Mouse (Mus musculus) MEL (cell line): ENCODE measurements at regions not wholly inside any gene's neighbourhood (a gene's known extent, or its start where the extent isn't known, plus 50 kb on each side); places are given as distances from the start of the nearest gene placed in this dataset.

Source experiments
- CTCF ChIP-seq, 3 experiments: IDR thresholded peaks in 2 of 3; conservative IDR thresholded peaks in 1 of 3; 2 replicates each; pipeline ENCODE4 v1.5.1; 2011 to 2012; ENCODE audit warnings: low read length in 3 of 3, low read depth in 2 of 3, mild to moderate bottlenecking in 2 of 3, improper control_type of control experiment in 1 of 3, inconsistent platforms in 1 of 3, mixed read lengths in 1 of 3, moderate library complexity in 1 of 3; ENCODE audit not compliant: control insufficient read depth in 1 of 3, insufficient read depth in 1 of 3, poor library complexity in 1 of 3, severe bottlenecking in 1 of 3
- JUND ChIP-seq: IDR thresholded peaks from 2 replicates; pipeline ENCODE4 v1.6.1; 2011; ENCODE audit warnings: low read depth, mild to moderate bottlenecking, improper control_type of control experiment, low read length
- MAZ ChIP-seq: IDR thresholded peaks from 2 replicates; pipeline ENCODE4 v1.6.1; 2012; ENCODE audit warnings: low read depth, mild to moderate bottlenecking, inconsistent platforms, low read length, improper control_type of control experiment
- MYC ChIP-seq: IDR thresholded peaks from 2 replicates; pipeline ENCODE4 v1.6.1; 2011; ENCODE audit warnings: low read depth, mild to moderate bottlenecking, low read length, improper control_type of control experiment, moderate library complexity
- NELFE ChIP-seq: IDR thresholded peaks from 2 replicates; pipeline ENCODE4 v1.6.1; 2011; ENCODE audit warnings: low read depth, low read length, improper control_type of control experiment
- POLR2A ChIP-seq, 2 experiments: IDR thresholded peaks; 2 replicates each; pipeline ENCODE4 v1.6.1; 2011 to 2012; ENCODE audit warnings: low read length in 2 of 2, mild to moderate bottlenecking in 2 of 2, control low read depth in 1 of 2, improper control_type of control experiment in 1 of 2, low read depth in 1 of 2, moderate library complexity in 1 of 2; ENCODE audit not compliant: control insufficient read depth in 1 of 2, insufficient read depth in 1 of 2, poor library complexity in 1 of 2
- ZC3H11A ChIP-seq: IDR thresholded peaks from 2 replicates; pipeline ENCODE4 v1.6.1; 2012; ENCODE audit warnings: low read depth, mild to moderate bottlenecking, inconsistent platforms, low read length, improper control_type of control experiment

DNA sequence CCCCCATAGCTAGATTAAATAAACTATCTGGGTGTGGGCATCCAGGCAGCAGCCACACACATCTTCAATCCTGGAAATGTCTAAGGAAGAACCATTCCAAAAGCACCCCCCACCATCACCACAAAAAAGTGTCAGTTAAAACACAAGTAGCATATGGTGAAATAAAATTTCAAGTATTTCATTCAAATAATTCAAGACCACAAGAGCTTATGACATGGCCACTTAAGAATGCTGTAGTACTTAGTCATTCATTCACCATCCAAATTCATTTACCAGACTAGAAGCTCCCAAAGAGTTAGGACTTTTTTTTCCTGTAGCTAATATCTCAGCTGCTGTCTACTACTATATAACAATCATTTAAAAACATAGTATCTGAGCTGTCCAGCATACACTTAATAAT lies 75.4 kb upstream of the Vgll2 start:
- no peak for TF ChIP-seq ZC3H11A
- no peak for TF ChIP-seq POLR2A (IDR thresholded peaks at IDR 0.05; ENCODE audit: control insufficient read depth in 1 of 2, insufficient read depth in 1 of 2, low read depth in 1 of 2, low read length in 2 of 2, poor library complexity in 1 of 2)
- TF ChIP-seq JUND, result no peak
- no peak for TF ChIP-seq MYC
- no peak for TF ChIP-seq NELFE
- TF ChIP-seq MAZ, result no peak
- no peak for TF ChIP-seq CTCF (IDR thresholded peaks at IDR 0.05 in 2 of 3, conservative IDR thresholded peaks at IDR 0.05 in 1 of 3; ENCODE audit: control insufficient read depth in 1 of 3, insufficient read depth in 1 of 3, low read depth in 2 of 3, low read length in 3 of 3, poor library complexity in 1 of 3, severe bottlenecking in 1 of 3)
